Mouse (Mus musculus) adrenal gland, postnatal 25 days (tissue): ENCODE measurements at regions not wholly inside any gene's neighbourhood (a gene's known extent, or its start where the extent isn't known, plus 50 kb on each side); places are given as distances from the start of the nearest gene placed in this dataset.

Source experiments
- DNase-seq: peaks from one replicate; pipeline ENCODE4 v3.0.0; 2021; ENCODE audit warnings: mixed read lengths

DNA sequence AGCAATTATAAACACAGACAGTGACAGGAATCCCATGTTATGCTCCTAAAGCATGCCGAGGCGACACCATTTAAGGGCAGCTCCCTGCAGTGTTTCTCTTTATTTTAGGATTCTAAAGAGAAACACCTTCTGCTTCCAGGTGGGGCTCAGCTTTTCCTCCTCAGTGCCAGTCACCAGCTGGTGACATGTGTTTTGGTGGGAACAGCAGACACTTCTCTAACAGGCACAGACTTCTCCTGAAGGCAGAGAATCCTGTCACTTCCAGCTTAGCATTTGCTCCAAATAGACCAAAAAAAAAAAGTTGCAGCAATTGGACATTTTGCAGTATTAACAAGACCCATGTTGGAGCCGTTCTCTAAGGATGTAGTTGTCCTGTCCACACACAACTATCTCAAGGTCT, 115.6 kb upstream of the Cdh6 start:
- no peak for DNase-seq

DNA sequence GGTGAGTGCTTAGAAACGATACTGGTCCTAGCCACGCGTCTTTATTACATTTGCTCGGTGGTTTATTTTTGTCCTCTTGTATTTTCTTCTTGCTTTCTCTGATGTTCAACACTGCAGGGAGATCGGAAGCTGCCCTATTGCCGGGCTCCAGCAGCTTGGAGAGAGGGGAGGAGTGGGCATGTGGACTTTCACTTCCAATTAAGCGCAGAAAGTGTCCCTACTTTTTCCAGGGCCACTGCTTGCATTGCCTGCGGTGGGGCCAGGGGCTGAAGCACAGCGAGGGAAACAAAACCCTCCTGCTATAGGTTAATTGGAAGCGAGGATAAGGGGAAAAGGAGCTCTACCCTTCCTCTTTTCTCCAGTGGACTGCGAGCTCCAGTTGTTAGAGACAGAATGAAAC, 114.4 kb upstream of the Cdh6 start:
- DNase-seq: no peak

DNA sequence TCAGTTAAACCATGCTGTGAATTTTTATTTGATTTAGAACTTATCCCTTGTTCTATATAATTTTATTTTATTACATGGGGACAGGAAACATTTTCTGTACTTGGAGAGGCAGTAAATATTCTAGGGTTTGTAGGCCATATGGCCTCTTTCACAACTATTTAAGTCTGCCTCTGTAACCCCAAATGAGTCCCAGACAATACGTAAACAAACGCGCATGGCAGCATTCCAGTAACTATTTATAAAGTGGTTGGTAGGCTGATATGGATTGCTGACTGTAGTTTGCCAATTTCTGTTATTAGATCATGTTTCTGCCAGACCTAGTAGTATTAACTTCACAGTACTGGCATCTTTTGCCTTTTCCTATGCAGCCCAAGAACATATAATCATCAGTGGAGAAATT, 111.9 kb upstream of the Cdh6 start:
- DNase-seq: no peak

DNA sequence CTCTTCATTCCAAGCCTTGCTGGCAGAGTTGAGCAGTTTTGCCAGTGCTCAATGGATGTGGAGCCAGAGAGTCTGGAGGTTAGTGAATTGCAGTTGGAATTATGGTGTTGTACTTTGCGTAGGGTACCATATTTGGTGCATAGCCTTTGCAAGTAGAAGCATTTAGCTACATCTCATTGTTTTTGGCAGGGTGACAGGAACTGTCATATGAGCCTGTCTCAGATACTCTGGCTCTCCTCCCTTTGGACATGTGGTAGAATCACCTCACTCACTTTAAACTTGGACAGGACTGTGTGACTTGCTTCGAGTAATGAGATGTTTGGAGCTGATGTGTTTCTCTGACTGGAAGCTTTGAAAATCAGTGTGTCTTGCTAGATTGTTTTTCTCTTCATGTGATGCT, 110.7 kb upstream of the Cdh6 start:
- no peak for DNase-seq

DNA sequence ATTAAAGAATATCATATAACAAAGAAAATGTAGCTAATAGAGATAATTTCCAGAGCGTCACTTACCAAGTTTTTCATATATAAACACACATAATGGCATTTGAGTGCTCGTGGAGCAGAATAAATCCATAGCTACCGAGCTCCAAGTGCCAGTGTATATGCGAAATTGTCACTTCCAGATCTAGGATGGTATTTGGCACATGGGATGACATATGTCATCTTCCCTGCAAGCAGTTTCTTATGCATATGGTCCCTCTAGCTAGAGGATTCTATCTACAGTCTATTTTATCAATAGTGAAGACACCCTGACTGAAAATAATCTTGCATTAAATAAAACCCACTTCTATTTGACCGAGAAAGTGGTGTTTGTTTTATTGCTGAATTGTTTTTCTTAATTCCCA, 109.6 kb upstream of the Cdh6 start:
- DNase-seq: no peak

DNA sequence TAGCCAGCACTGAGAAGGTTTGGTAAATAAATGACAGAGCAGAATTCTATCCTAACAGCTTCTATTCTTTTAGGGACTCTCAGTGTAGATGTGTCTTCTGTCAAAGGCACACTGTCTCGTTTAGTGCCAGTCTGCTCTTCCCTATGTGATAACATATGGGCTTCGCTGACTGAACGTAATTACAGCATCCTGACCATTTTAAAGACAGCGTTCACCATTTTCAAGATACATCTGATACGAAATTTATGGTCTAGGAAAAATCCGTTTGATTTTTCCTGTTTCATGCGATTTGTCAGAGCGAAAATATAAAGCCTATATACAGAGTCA, 103.4 kb upstream of the Cdh6 start:
- DNase-seq: no peak

DNA sequence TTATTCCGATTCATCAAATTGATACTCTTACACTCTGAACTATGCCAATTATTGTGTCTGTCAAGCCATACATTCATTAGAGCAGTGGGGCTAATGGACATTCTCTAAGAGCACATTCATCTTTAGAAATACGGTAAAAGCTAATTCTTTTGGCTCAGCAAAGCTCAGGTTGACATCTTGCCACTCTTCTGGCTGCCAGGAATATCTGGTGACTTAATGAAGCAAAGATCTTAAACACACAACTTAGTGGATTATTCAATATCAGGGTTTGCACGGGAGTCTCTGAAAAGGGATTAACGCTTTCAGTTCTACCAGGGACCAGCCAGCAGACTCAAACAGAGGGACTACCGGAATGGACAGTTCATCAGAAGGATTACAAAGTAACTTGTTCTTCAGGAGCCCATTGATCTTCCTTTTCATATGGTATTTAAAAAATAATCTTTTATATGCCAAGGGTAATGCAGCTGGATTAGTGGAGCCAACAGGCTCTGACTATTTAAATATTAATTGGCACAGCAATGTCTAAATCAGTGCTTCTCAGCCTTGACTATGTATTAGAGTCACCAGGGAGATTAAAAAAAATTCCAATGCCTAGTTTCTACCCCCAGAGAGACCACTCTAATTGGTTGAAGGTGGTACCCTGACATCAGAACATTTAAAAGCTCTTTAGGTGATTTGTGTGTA, 102.9 kb upstream of the Cdh6 start:
- DNase-seq: no peak

DNA sequence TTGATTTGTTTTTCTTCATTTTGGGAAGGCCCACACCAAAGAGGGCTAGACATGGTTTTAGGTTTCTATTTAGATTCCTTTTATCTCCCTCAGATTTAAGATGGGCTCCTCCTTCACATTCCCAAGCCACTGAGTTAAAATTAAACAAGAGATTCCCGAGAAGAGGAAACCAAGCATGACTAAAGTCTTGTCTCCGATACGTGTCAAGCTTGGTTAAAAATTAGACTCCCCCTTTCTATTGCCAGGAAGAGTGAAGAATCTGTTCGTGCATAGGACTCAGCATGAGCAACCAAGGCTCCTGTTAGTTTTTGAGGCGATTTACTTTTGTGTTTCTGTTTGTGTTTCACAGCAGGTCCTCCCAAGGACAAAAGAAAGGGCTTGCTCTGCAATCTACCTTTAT, 101.9 kb upstream of the Cdh6 start:
- DNase-seq: no peak

DNA sequence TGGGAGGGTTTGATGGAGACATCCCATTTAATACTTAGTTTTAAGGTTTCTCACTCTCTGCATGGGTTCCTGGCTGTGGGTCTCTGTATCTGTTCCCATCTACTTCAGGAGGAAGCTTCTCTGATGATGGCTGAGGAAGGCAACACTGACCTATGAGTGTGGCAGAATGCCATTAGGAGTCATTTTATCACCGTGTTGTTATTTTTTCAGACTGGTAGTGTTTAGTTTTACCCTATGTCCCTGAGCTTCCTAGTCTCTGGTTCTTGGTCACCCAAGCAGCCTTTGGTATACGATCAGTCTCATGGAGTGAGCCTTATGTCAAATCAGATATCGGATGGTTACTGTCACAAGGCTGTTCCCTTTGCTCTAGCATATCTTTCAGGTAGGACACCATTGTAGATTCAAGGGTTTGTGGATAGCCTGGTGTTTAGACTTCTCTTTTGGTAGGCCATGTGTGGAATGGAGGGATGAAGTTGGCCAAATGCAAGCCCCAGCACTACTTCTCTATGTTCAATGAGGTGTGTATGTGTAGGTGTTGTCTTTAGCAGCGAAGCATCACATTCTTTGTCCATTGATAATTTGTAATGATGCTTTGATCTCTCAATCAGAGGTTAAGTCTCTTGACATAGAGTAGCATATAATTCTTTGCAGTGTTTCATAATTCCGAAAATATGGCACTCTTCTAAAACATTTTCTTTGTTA, 101.0 kb upstream of the Cdh6 start:
- no peak for DNase-seq

DNA sequence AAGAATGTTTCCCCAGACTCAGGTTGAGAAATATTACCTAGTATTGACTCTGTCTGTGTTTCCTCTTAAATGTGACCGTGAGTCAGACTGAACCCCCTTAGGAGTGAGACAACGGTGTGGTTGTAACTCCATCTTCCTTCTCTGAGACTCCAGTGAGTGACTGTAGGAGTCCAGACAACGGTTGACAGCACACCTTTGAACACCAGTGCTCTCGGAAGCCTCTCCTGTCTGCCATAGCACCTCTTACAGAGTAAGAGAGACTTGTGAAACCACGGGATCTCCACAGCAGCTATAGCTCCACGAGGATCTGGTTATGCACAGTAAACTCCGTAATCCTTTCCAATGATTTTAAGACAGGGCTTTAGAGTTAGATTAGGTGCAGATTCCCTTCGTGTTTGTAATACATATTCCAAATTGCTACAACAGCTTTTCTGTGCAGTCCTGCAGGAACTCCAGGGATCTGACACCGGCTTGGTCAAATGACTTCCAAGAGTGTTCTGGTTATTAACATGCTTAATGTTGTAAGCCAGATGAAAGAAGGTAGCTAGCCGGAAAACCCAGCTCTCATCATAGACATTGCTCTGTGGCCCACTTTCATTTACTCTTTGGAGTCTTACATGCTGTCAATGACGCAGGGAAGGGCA, 72.7 kb upstream of the Cdh6 start:
- DNase-seq: no peak

DNA sequence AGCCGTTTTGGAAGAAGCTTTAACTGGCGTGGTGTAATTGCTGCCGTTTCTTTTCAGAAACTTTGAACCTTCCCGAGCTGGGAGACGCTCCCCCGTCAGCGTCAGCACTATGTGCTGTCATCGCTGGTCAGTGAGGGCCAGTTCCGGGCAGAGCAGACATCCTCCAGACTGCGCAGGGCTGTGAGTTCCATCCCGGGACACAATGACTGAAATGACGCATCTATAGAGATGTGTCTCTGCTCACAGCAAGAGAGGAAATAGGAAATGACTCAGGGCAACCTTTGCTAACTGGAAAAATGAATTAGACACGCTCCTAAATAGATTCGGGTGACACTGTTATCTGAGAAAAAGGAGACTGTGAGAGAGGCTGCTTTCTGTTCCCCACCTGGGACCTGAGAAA, 70.8 kb upstream of the Cdh6 start:
- DNase-seq: no peak

DNA sequence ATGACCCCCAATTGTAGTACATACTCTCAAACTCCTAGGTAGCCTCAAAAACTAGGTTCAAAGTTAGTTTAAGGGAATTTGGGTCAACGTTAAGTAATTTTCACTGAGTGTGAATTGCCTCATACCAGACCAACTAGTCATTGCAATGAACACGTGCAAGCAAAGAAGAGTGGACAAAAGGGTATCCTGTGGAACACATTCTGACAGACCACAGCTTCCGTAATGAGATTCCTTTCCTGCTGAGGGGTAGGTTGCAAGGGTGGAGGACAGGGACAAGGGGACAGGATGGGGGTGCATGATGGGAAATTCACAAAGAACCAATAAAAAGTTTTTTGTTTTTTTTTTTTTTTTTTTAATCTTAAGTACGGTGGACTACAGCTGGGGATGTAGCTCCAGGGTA, 70.1 kb upstream of the Cdh6 start:
- no peak for DNase-seq

DNA sequence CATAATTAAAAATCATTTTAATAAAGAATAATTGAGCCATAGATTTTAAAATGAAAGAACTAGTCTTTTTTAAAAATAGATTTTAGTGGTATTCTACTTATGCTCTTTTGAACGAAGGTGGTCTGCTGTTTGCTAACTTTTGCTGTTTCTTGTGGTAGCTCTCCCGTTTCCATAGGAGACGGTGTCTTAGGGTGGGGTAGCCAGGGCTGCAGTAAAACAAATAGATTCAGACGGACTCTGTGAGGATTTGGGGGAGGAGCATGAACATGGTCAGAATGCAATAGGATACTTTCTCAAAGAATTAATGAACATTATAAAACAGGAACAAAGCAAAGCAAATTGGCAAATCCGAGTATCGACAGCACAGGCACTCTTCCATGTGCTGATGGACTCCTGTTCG, 67.5 kb upstream of the Cdh6 start:
- no peak for DNase-seq

DNA sequence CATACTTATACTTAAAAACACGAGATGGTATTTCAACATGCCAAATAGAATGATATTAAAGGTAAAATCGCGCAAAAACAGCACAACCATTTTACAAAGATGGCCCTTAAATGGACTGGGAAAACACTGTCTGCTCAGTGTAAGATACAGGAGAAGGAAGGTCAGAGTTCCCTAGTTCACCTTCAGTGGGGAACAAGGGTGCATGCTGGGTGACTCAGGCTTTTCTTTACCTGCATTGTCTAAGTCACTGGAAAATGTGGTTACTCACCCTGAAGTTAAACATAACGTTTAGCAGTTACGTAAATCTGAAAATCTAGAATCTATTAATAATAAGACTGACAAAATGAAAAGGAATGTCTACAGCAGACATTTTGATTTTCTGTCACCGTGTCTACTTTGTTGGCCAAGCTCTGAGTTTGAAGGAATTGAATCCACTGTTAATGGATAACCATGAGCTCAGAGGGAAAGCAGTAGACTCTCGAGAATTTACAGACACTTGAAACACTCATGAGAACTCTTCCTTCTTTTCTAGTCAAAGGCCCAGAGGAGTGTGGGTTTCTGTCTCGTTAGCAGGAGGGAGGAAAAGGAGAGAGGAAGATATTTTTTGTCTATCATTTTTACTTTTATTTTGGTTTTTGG, 63.5 kb upstream of the Cdh6 start:
- no peak for DNase-seq

DNA sequence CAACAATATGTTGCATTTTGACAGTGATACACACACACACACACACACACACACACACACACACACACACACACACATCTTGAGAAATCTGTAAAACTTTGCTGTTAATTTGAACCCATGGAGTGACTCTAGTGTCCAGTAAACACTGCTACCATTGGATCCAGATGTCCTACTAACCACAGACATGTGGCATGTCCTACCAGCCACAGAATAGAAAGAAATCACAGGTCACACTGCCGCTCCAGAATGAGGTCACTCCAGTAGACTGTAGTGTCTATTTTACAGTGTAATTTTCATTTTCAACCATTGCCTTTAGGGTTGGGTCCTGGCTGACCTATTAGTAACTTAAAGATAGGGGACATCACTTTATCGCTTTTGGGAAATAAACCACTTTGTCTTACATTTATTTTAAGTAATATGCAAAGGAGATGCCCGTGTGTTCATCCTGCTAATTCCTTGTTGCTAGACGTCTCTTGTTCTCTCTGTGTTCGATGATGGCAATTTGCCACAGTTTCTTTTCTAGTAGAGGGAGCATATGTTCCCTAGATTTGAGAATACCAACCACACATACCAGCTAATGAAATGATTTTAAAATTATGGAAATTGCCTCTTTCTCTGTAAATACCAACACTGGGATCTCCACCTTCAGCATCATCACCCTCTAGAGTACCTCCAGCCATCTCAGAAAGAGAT, 59.2 kb upstream of the Cdh6 start:
- DNase-seq: no peak

DNA sequence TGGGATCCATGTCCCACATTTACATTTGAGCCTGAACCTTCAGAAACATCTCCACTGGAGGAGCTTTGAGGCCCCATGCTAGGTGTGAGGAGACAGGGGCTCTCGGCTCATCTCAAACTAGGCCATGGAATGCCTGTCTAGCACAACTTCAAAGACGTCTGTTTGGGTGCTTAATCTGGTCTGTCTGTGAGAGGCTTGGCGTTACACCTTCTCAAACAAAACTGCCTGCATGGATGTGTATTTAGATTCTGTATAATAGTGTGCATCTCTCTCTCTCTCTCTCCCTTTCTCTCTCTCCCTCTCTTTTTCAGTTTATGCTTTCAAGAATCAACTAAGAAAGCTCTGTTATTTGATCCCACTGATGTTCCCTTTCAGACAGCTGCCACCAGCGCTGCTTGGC, 58.1 kb upstream of the Cdh6 start:
- no peak for DNase-seq

DNA sequence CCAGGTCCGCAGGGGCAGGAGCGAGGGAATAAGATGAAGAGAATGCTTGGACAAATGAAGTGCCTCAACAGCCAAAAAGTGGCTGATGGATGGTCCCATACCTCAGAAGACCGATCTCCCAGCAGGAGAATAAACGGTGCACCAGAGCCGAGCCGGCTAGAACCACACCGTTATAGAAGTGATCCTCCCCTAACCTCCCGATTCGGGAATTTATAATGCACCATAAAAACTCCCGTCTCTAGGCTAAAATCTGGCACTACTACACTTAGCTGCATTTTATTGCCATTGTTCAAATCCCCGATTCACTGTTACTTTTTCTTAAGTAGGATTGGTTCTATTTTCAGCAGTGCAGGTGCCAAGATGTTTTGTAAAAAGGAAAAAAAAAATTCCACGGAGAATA, 54.6 kb upstream of the Cdh6 start:
- no peak for DNase-seq
